In genomic region chr11:36163580-36163979, GRCm38 (mm10) we compare ENCODE assay signal across 25 mouse cellular contexts.
DNase-seq lines count a peak whose midpoint lies in the region; ATAC-seq and TF ChIP-seq lines count a peak whose summit lies in the region.
"Had no signal": no experiment of that assay in that cellular context is flagged by ENCODE, and none has a peak within 500 bp of the region (broad histone marks: within the 10 kb centered on the region; RNA-seq: fewer than 3 reads in every experiment).

No protein-coding gene starts in this region.

- no peaks in the 10 kb centered on the region for H3K9me3 ChIP-seq in heart, embryonic 11.5 days (replicated peaks; ENCODE audit: control insufficient read depth, low read length)
- H3K9me3 ChIP-seq in intestine, embryonic 14.5 days (ENCODE audit: control insufficient read depth, low read length) = no peaks in the 10 kb centered on the region
- no peaks in the 10 kb centered on the region for H3K9me3 ChIP-seq in intestine, embryonic 16.5 days (ENCODE audit: control insufficient read depth, low read length)
- H3K9me3 ChIP-seq in stomach, embryonic 14.5 days (ENCODE audit: control insufficient read depth, low read depth, low read length) = no peaks in the 10 kb centered on the region
- H3K9me3 ChIP-seq in stomach, postnatal 0 days (ENCODE audit: control insufficient read depth, low read length) = no peaks in the 10 kb centered on the region
- H3K9me3 ChIP-seq: forebrain, embryonic 12.5 days; heart, embryonic 12.5 days; hindbrain, embryonic 12.5 days; limb, embryonic 13.5 days; lung, embryonic 15.5 days; midbrain, embryonic 12.5 days had no signal

- H3K4me3 ChIP-seq in heart, embryonic 11.5 days (ENCODE audit: low read depth, low read length) = no peak overlapping the region
- H3K4me3 ChIP-seq in intestine, embryonic 14.5 days (ENCODE audit: low read depth, low read length) = no peak overlapping the region
- no peak overlapping the region for H3K4me3 ChIP-seq in intestine, embryonic 16.5 days (ENCODE audit: low read length)
- no peak overlapping the region for H3K4me3 ChIP-seq in stomach, embryonic 14.5 days (ENCODE audit: low read depth, low read length)
- H3K4me3 ChIP-seq in stomach, postnatal 0 days (ENCODE audit: low read depth, low read length) = no peak overlapping the region
- H3K4me3 ChIP-seq: erythroblast, embryonic 14.5 days; forebrain, embryonic 12.5 days; heart, embryonic 12.5 days; hindbrain, embryonic 12.5 days; limb, embryonic 13.5 days; lung, embryonic 15.5 days; midbrain, embryonic 12.5 days had no signal

- no peak for TF ChIP-seq CTCF in stomach, postnatal 0 days (IDR thresholded peaks at IDR 0.05; ENCODE audit: low read depth)

- no peaks in the 10 kb centered on the region for H3K36me3 ChIP-seq in heart, embryonic 11.5 days (ENCODE audit: control insufficient read depth, insufficient read depth, low read length)
- H3K36me3 ChIP-seq in intestine, embryonic 14.5 days (ENCODE audit: control insufficient read depth, insufficient read depth, low read length) = no peaks in the 10 kb centered on the region
- H3K36me3 ChIP-seq in intestine, embryonic 16.5 days (ENCODE audit: control insufficient read depth, insufficient read depth, low read length) = no peaks in the 10 kb centered on the region
- H3K36me3 ChIP-seq in stomach, embryonic 14.5 days (ENCODE audit: control insufficient read depth, insufficient read depth, low read length) = no peaks in the 10 kb centered on the region
- no peaks in the 10 kb centered on the region for H3K36me3 ChIP-seq in stomach, postnatal 0 days (ENCODE audit: control insufficient read depth, insufficient read depth, low read length)
- H3K36me3 ChIP-seq: forebrain, embryonic 12.5 days; G1E; heart, embryonic 12.5 days; hindbrain, embryonic 12.5 days; limb, embryonic 13.5 days; lung, embryonic 15.5 days; midbrain, embryonic 12.5 days had no signal

- no peak overlapping the region for H3K27ac ChIP-seq in heart, embryonic 11.5 days (ENCODE audit: low read depth, low read length)
- H3K27ac ChIP-seq in intestine, embryonic 14.5 days (ENCODE audit: low read depth) = no peak overlapping the region
- no peak overlapping the region for H3K27ac ChIP-seq in intestine, embryonic 16.5 days (ENCODE audit: low read length)
- no peak overlapping the region for H3K27ac ChIP-seq in stomach, embryonic 14.5 days (ENCODE audit: low read length)
- H3K27ac ChIP-seq in stomach, postnatal 0 days (replicated peaks) = no peak overlapping the region
- H3K27ac ChIP-seq: forebrain, embryonic 12.5 days; hindbrain, embryonic 12.5 days; limb, embryonic 13.5 days; lung, embryonic 15.5 days; midbrain, embryonic 12.5 days had no signal

- DNase-seq in heart, adult 11 months = peak; percentile 64
- DNase-seq in intestine, embryonic 14.5 days (ENCODE audit: low spot score) = peak; percentile 47
- peak; percentile 1 for DNase-seq in layer of hippocampus, adult 9-11 months
- DNase-seq in layer of hippocampus, adult 18-20 months (ENCODE audit: low spot score in 2 of 2) = no peak
- DNase-seq in stomach, postnatal 0 days (ENCODE audit: low spot score) = no peak
- DNase-seq: adrenal gland, adult 8-10 months; cerebellum, adult 2 months; gastrocnemius, postnatal 10 days; heart, postnatal 36 days; kidney, adult 8-10 months; right cerebral cortex, postnatal 25 days; thymus, adult 18-20 months; thymus, postnatal 25 days had no signal

- WGBS in heart, embryonic 11.5 days (ENCODE audit: insufficient replicate concordance) = 66% methylated on average over 11 of the region's 11 CpGs
- WGBS in intestine, embryonic 14.5 days = 64% methylated on average over 11 of the region's 11 CpGs
- WGBS in intestine, embryonic 16.5 days = 71% methylated on average over 11 of the region's 11 CpGs
- WGBS in stomach, embryonic 14.5 days = 67% methylated on average over 11 of the region's 11 CpGs
- WGBS in stomach, postnatal 0 days = 68% methylated on average over 11 of the region's 11 CpGs

- H3K27me3 ChIP-seq in heart, embryonic 11.5 days (ENCODE audit: control insufficient read depth, insufficient read depth, low read length) = no peaks in the 10 kb centered on the region
- no peaks in the 10 kb centered on the region for H3K27me3 ChIP-seq in intestine, embryonic 14.5 days (replicated peaks; ENCODE audit: control insufficient read depth, insufficient read depth, low read length)
- no peaks in the 10 kb centered on the region for H3K27me3 ChIP-seq in intestine, embryonic 16.5 days (replicated peaks; ENCODE audit: control insufficient read depth, insufficient read depth, low read length)
- no peaks in the 10 kb centered on the region for H3K27me3 ChIP-seq in stomach, embryonic 14.5 days (ENCODE audit: control insufficient read depth, insufficient read depth, low read length)
- H3K27me3 ChIP-seq in stomach, postnatal 0 days (ENCODE audit: control insufficient read depth, insufficient read depth, low read length) = no peaks in the 10 kb centered on the region
- H3K27me3 ChIP-seq: heart, embryonic 12.5 days; hindbrain, embryonic 12.5 days; limb, embryonic 13.5 days; lung, embryonic 15.5 days had no signal

- no peak for ATAC-seq in heart, embryonic 11.5 days (replicated peaks; ENCODE audit: insufficient number of reproducible peaks, low FRiP score, low TSS enrichment)
- no peak for ATAC-seq in intestine, embryonic 14.5 days (replicated peaks; ENCODE audit: low FRiP score, low TSS enrichment, low read depth)
- ATAC-seq in intestine, embryonic 16.5 days = no peak
- peak; percentile 46; the same call in 1 of the 2 replicates for ATAC-seq in stomach, embryonic 14.5 days (ENCODE audit: insufficient number of reproducible peaks, insufficient read depth, low FRiP score, low read depth)
- ATAC-seq in stomach, postnatal 0 days (ENCODE audit: low FRiP score, low TSS enrichment) = no peak

- no peak for TF ChIP-seq EP300 in stomach, postnatal 0 days (optimal IDR thresholded peaks at IDR 0.05)

- H3K4me2 ChIP-seq in heart, embryonic 11.5 days = no peak overlapping the region
- H3K4me2 ChIP-seq in intestine, embryonic 14.5 days (ENCODE audit: low read length) = no peak overlapping the region
- H3K4me2 ChIP-seq in intestine, embryonic 16.5 days (ENCODE audit: low read depth, low read length) = no peak overlapping the region
- no peak overlapping the region for H3K4me2 ChIP-seq in stomach, embryonic 14.5 days (replicated peaks; ENCODE audit: low read depth, low read length)
- no peak overlapping the region for H3K4me2 ChIP-seq in stomach, postnatal 0 days (replicated peaks; ENCODE audit: low read depth)
- H3K4me2 ChIP-seq: forebrain, embryonic 12.5 days; heart, embryonic 12.5 days; hindbrain, embryonic 12.5 days; limb, embryonic 13.5 days; liver, embryonic 11.5 days; lung, embryonic 15.5 days; midbrain, embryonic 12.5 days had no signal

- H3K9ac ChIP-seq in heart, embryonic 11.5 days (ENCODE audit: low read depth, low read length) = no peak overlapping the region
- no peak overlapping the region for H3K9ac ChIP-seq in intestine, embryonic 14.5 days (ENCODE audit: low read length)
- H3K9ac ChIP-seq in intestine, embryonic 16.5 days (ENCODE audit: low read depth, low read length) = no peak overlapping the region
- no peak overlapping the region for H3K9ac ChIP-seq in stomach, embryonic 14.5 days (replicated peaks; ENCODE audit: low read depth, low read length)
- H3K9ac ChIP-seq in stomach, postnatal 0 days (ENCODE audit: low read length) = no peak overlapping the region
- H3K9ac ChIP-seq: forebrain, embryonic 12.5 days; heart, embryonic 12.5 days; hindbrain, embryonic 12.5 days; limb, embryonic 13.5 days; lung, embryonic 15.5 days; midbrain, embryonic 12.5 days had no signal

- 0 out of 2 replicates have a peak, but pooled peaks cover 2% of the 10 kb centered on the region for H3K4me1 ChIP-seq in heart, embryonic 11.5 days (ENCODE audit: control insufficient read depth, insufficient read depth, low read length)
- no peaks in the 10 kb centered on the region for H3K4me1 ChIP-seq in intestine, embryonic 14.5 days (replicated peaks; ENCODE audit: control insufficient read depth, insufficient read depth, low read length)
- no peaks in the 10 kb centered on the region for H3K4me1 ChIP-seq in intestine, embryonic 16.5 days (ENCODE audit: control insufficient read depth, insufficient read depth, low read length)
- H3K4me1 ChIP-seq in stomach, embryonic 14.5 days (ENCODE audit: control insufficient read depth, insufficient read depth, low read length) = no peaks in the 10 kb centered on the region
- no peaks in the 10 kb centered on the region for H3K4me1 ChIP-seq in stomach, postnatal 0 days (replicated peaks; ENCODE audit: control insufficient read depth, insufficient read depth)
- H3K4me1 ChIP-seq: hindbrain, embryonic 12.5 days; limb, embryonic 13.5 days; lung, embryonic 15.5 days had no signal

Comparison
In these comparisons a context has a peak if more than half of its experiments do, and no peak if none do; other contexts are left out.
1. DNase-seq: peak in heart, adult 11 months (single experiment), intestine, embryonic 14.5 days (single experiment) and layer of hippocampus, adult 9-11 months (single experiment); none in layer of hippocampus, adult 18-20 months (0 of 2) and stomach, postnatal 0 days (single experiment).